In the genomic region with DNA sequence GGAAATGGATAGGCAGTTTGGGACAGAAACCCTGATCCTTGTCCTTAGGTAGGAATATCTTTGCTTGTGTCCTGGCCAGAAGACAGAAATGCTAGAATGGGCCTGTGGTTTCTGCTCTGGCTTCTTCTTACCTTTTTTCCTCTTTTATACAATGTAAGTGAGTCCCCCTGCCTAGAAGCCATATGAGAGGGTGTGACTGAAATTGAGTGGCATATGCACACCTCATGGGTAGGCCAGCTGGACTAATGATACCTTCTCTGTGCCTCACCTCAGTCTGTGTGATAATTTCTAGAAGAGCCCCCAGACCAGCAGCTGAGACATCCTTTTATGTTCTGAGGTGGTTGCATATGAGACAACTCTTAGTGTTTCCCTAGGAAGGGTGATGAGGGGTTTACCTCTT, we compare ENCODE assay signal across 19 mouse cellular contexts.
"Had no signal": no experiment of that assay in that cellular context is flagged by ENCODE, and none has a peak within 500 bp of the region (broad histone marks: within the 10 kb centered on the region; RNA-seq: fewer than 3 reads in every experiment).

No protein-coding gene starts in this region.

- ATAC-seq: midbrain, embryonic 16.5 days had no signal

- H3K9me3 ChIP-seq: midbrain, embryonic 10.5 days; midbrain, embryonic 12.5 days; neural tube, embryonic 13.5 days; neural tube, embryonic 15.5 days; stomach, embryonic 15.5 days had no signal

- H3K4me1 ChIP-seq: midbrain, embryonic 10.5 days; midbrain, embryonic 12.5 days; neural tube, embryonic 13.5 days; neural tube, embryonic 15.5 days had no signal

- DNase-seq: lung, adult 18-20 months; lung, embryonic 14.5 days; lung, postnatal 14 days; lung, postnatal 4 days; midbrain, embryonic 14.5 days; retina, postnatal 1 day; right cerebral cortex, adult 18-20 months; right cerebral cortex, postnatal 14 days; thymus, adult 2 months; thymus, postnatal 25 days; thymus, postnatal 4 days had no signal

- H3K4me2 ChIP-seq: lung, embryonic 14.5 days; midbrain, embryonic 12.5 days; neural tube, embryonic 13.5 days; neural tube, embryonic 15.5 days; stomach, embryonic 15.5 days had no signal

- H3K9ac ChIP-seq: lung, embryonic 14.5 days; midbrain, embryonic 12.5 days; neural tube, embryonic 13.5 days; neural tube, embryonic 15.5 days; stomach, embryonic 15.5 days had no signal

- H3K27me3 ChIP-seq: midbrain, embryonic 12.5 days; neural tube, embryonic 13.5 days; neural tube, embryonic 15.5 days; stomach, embryonic 15.5 days had no signal

- H3K36me3 ChIP-seq: midbrain, embryonic 10.5 days; midbrain, embryonic 12.5 days; neural tube, embryonic 13.5 days; neural tube, embryonic 15.5 days; stomach, embryonic 15.5 days had no signal

- H3K4me3 ChIP-seq: midbrain, embryonic 10.5 days; midbrain, embryonic 12.5 days; myocyte; neural tube, embryonic 13.5 days; neural tube, embryonic 15.5 days; stomach, embryonic 15.5 days had no signal

- H3K27ac ChIP-seq: midbrain, embryonic 10.5 days; midbrain, embryonic 12.5 days; neural tube, embryonic 13.5 days; neural tube, embryonic 15.5 days; stomach, embryonic 15.5 days; stomach, postnatal 0 days had no signal
